Mouse (Mus musculus): ENCODE data around the gene Fbxl17. TPM values are rescaled to one million over a fixed set of nuclear protein-coding genes. Genes with fewer than 3 reads are reported as not detected.

Fbxl17 gene
- polyA plus RNA-seq, 1 experiment from 2014 or later: 6.1 TPM

GRCm38 (mm10) chr17:63321290-63321689 is 178.5 kb downstream of the Fbxl17 start:
- Histone ChIP-seq H3K36me3 (no peaks in the 10 kb centered on the region), H3K27me3 (no peaks in the 10 kb centered on the region), H3K9me3 (no peaks in the 10 kb centered on the region), H3K9ac (no peak overlapping the region), H3K4me3 (no peak overlapping the region), H3K4me1 (peaks cover 26% of the 10 kb centered on the region), H3K27ac (no peak overlapping the region), H3K4me2 (no peak overlapping the region)
- no peak for ATAC-seq (ENCODE audit: borderline replicate concordance, extremely low read depth, low FRiP score, low TSS enrichment)
- 25% methylated on average over 5 of the region's 5 CpGs for WGBS

GRCm38 (mm10) chr17:63317518-63317917 is 182.3 kb downstream of the Fbxl17 start:
- 11% methylated on average over 7 of the region's 7 CpGs for WGBS
- Histone ChIP-seq H3K27ac (no peak overlapping the region), H3K4me2 (0 out of 2 replicates have a peak overlapping the region, but pooled peaks have one; percentile 8), H3K4me3 (no peak overlapping the region), H3K36me3 (no peaks in the 10 kb centered on the region), H3K9ac (no peak overlapping the region), H3K9me3 (no peaks in the 10 kb centered on the region), H3K27me3 (no peaks in the 10 kb centered on the region), H3K4me1 (peaks cover 34% of the 10 kb centered on the region)
- ATAC-seq (ENCODE audit: borderline replicate concordance, extremely low read depth, low FRiP score, low TSS enrichment): no peak

- H3K36me3 ChIP-seq: no peaks in the 10 kb centered on the region
- H3K27ac ChIP-seq: no peak overlapping the region; the same call in 1 of the 2 replicates
- no peaks in the 10 kb centered on the region for H3K9me3 ChIP-seq
- H3K4me3 ChIP-seq: no peak overlapping the region
- WGBS: 59% methylated on average over 12 of the region's 12 CpGs
- peaks cover 26% of the 10 kb centered on the region for H3K4me1 ChIP-seq
- H3K27me3 ChIP-seq: no peaks in the 10 kb centered on the region
- no peak overlapping the region for H3K4me2 ChIP-seq
- peak; percentile 43; the same call in 1 of the 2 replicates for ATAC-seq (ENCODE audit: borderline replicate concordance, extremely low read depth, low FRiP score, low TSS enrichment)
- no peak overlapping the region for H3K9ac ChIP-seq
Measured at GRCm38 (mm10) chr17:63315646-63316480, 184.0 kb downstream of the Fbxl17 start.

- Histone ChIP-seq H3K36me3 (no peaks in the 10 kb centered on the region), H3K4me3 (no peak overlapping the region), H3K9me3 (no peaks in the 10 kb centered on the region), H3K4me1 (peaks cover 23% of the 10 kb centered on the region), H3K4me2 (no peak overlapping the region), H3K27ac (no peak overlapping the region), H3K9ac (no peak overlapping the region), H3K27me3 (no peaks in the 10 kb centered on the region)
- ATAC-seq (ENCODE audit: borderline replicate concordance, extremely low read depth, low FRiP score, low TSS enrichment): no peak
- 88% methylated on average over 3 of the region's 3 CpGs for WGBS
Measured at GRCm38 (mm10) chr17:63312804-63313203, 187.0 kb downstream of the Fbxl17 start.

GRCm38 (mm10) chr17:63312330-63312729 is 187.5 kb downstream of the Fbxl17 start:
- H3K9me3 ChIP-seq: no peaks in the 10 kb centered on the region
- WGBS: 87% methylated on average over 10 of the region's 10 CpGs
- H3K9ac ChIP-seq: no peak overlapping the region
- H3K36me3 ChIP-seq: no peaks in the 10 kb centered on the region
- peaks cover 19% of the 10 kb centered on the region for H3K4me1 ChIP-seq
- H3K4me3 ChIP-seq: no peak overlapping the region
- H3K27ac ChIP-seq: no peak overlapping the region
- no peaks in the 10 kb centered on the region for H3K27me3 ChIP-seq
- peak; percentile 31; the same call in 1 of the 2 replicates for ATAC-seq (ENCODE audit: borderline replicate concordance, extremely low read depth, low FRiP score, low TSS enrichment)
- H3K4me2 ChIP-seq: no peak overlapping the region

- no peak overlapping the region for H3K4me3 ChIP-seq
- peaks cover 12% of the 10 kb centered on the region for H3K4me1 ChIP-seq
- no peaks in the 10 kb centered on the region for H3K36me3 ChIP-seq
- H3K4me2 ChIP-seq: no peak overlapping the region
- 65% methylated on average over 3 of the region's 3 CpGs for WGBS
- no peaks in the 10 kb centered on the region for H3K27me3 ChIP-seq
- H3K9ac ChIP-seq: no peak overlapping the region
- H3K9me3 ChIP-seq: no peaks in the 10 kb centered on the region
- no peak overlapping the region for H3K27ac ChIP-seq
- ATAC-seq (ENCODE audit: borderline replicate concordance, extremely low read depth, low FRiP score, low TSS enrichment): no peak
Measured at GRCm38 (mm10) chr17:63311613-63312012, 188.2 kb downstream of the Fbxl17 start.

GRCm38 (mm10) chr17:63310021-63310420 is 189.8 kb downstream of the Fbxl17 start:
- Histone ChIP-seq H3K27me3 (no peaks in the 10 kb centered on the region), H3K4me3 (no peak overlapping the region), H3K36me3 (no peaks in the 10 kb centered on the region), H3K9ac (no peak overlapping the region), H3K27ac (no peak overlapping the region), H3K4me2 (no peak overlapping the region), H3K9me3 (no peaks in the 10 kb centered on the region), H3K4me1 (no peaks in the 10 kb centered on the region)
- 73% methylated on average over 3 of the region's 3 CpGs for WGBS
- ATAC-seq (ENCODE audit: borderline replicate concordance, extremely low read depth, low FRiP score, low TSS enrichment): no peak

- Histone ChIP-seq H3K4me2 (no peak overlapping the region), H3K9me3 (no peaks in the 10 kb centered on the region), H3K27ac (no peak overlapping the region; the same call in 1 of the 2 replicates), H3K36me3 (no peaks in the 10 kb centered on the region), H3K9ac (no peak overlapping the region), H3K4me3 (no peak overlapping the region), H3K4me1 (peaks cover 12% of the 10 kb centered on the region), H3K27me3 (no peaks in the 10 kb centered on the region)
- 54% methylated on average over 4 of the region's 4 CpGs for WGBS
- no peak for ATAC-seq (ENCODE audit: borderline replicate concordance, extremely low read depth, low FRiP score, low TSS enrichment)
Measured at GRCm38 (mm10) chr17:63303862-63304261, 196.0 kb downstream of the Fbxl17 start.

- H3K27ac ChIP-seq: no peak overlapping the region
- no peaks in the 10 kb centered on the region for H3K9me3 ChIP-seq
- H3K4me2 ChIP-seq: no peak overlapping the region
- no peak overlapping the region for H3K9ac ChIP-seq
- peaks cover 12% of the 10 kb centered on the region for H3K4me1 ChIP-seq
- no peak overlapping the region for H3K4me3 ChIP-seq
- H3K36me3 ChIP-seq: no peaks in the 10 kb centered on the region
- no peak for ATAC-seq (ENCODE audit: borderline replicate concordance, extremely low read depth, low FRiP score, low TSS enrichment)
- no peaks in the 10 kb centered on the region for H3K27me3 ChIP-seq
- WGBS: 81% methylated on average over 12 of the region's 12 CpGs
Measured at GRCm38 (mm10) chr17:63301822-63302393, 197.9 kb downstream of the Fbxl17 start.

GRCm38 (mm10) chr17:63295471-63295870 is 204.3 kb downstream of the Fbxl17 start:
- Histone ChIP-seq H3K27me3 (no peaks in the 10 kb centered on the region), H3K9me3 (no peaks in the 10 kb centered on the region), H3K27ac (peak overlapping the region; percentile 44; the same call in 1 of the 2 replicates), H3K36me3 (no peaks in the 10 kb centered on the region), H3K4me2 (no peak overlapping the region), H3K4me3 (no peak overlapping the region), H3K9ac (no peak overlapping the region), H3K4me1 (0 out of 2 replicates have a peak, but pooled peaks cover 9% of the 10 kb centered on the region)
- ATAC-seq (ENCODE audit: borderline replicate concordance, extremely low read depth, low FRiP score, low TSS enrichment): no peak
- WGBS: 17% methylated on average over 2 of the region's 2 CpGs

- Histone ChIP-seq H3K27ac (peak overlapping the region; percentile 44; the same call in 1 of the 2 replicates), H3K36me3 (no peaks in the 10 kb centered on the region), H3K4me3 (no peak overlapping the region), H3K27me3 (no peaks in the 10 kb centered on the region), H3K9ac (no peak overlapping the region), H3K4me1 (peaks cover 12% of the 10 kb centered on the region; the same call in 1 of the 2 replicates), H3K4me2 (no peak overlapping the region), H3K9me3 (no peaks in the 10 kb centered on the region)
- 47% methylated on average over 3 of the region's 3 CpGs for WGBS
- no peak for ATAC-seq (ENCODE audit: borderline replicate concordance, extremely low read depth, low FRiP score, low TSS enrichment)
Measured at GRCm38 (mm10) chr17:63294961-63295360, 204.9 kb downstream of the Fbxl17 start.

- Histone ChIP-seq H3K9ac (no peak overlapping the region), H3K36me3 (no peaks in the 10 kb centered on the region), H3K4me2 (no peak overlapping the region), H3K4me3 (no peak overlapping the region), H3K27me3 (no peaks in the 10 kb centered on the region), H3K27ac (no peak overlapping the region), H3K9me3 (no peaks in the 10 kb centered on the region), H3K4me1 (peaks cover 21% of the 10 kb centered on the region; the same call in 1 of the 2 replicates)
- ATAC-seq (ENCODE audit: borderline replicate concordance, extremely low read depth, low FRiP score, low TSS enrichment): no peak
- 76% methylated on average over 3 of the region's 3 CpGs for WGBS
Measured at GRCm38 (mm10) chr17:63293979-63294378, 205.8 kb downstream of the Fbxl17 start.
